Mouse (Mus musculus): Measurements from ENCODE around the gene Cfhr2. TPM values are rescaled to one million over a fixed set of nuclear protein-coding genes. Genes with fewer than 3 reads are reported as not detected.

Cfhr2 gene
- polyA plus RNA-seq, 1 experiment from 2014 or later, result not detected

Other genes starting within 250 kb of the Cfhr2 start
- not detected in 2 replicates for gene Gm4788, start 77.5 kb downstream of the Cfhr2 start, polyA plus RNA-seq (2014; fragmentation: Nextera tagmentation; extraction: Ambion mirVana)